Mouse (Mus musculus) thymus, postnatal 10 days (tissue): Measurements from ENCODE around the gene Gtpbp3.
"Not testable (repeated sequence)": the region's sequence is repeated elsewhere in the genome, so short reads cannot be mapped to it uniquely, and the experiment has no call there.

ENCODE experiments used
- DNase-seq, 2 experiments: peaks; one replicate each; pipeline ENCODE4 v3.0.0; 2021; ENCODE audit warnings: low spot score in 2 of 2

The Gtpbp3 gene

GRCm38 (mm10) chr8:71530735-71531467 is 43.0 kb downstream of the Gtpbp3 start:
- DNase-seq = not testable (repeated sequence)

- DNase-seq = no peak
Measured at GRCm38 (mm10) chr8:71534263-71534810, 46.4 kb downstream of the Gtpbp3 start.

- DNase-seq = peak; percentile 57 to 61
Measured at GRCm38 (mm10) chr8:71535663-71536062, 47.8 kb downstream of the Gtpbp3 start.

- peak; percentile 80 to 85 for DNase-seq
Measured at GRCm38 (mm10) chr8:71537028-71537867, 49.3 kb downstream of the Gtpbp3 start, which contains the start of gene Bst2. Gene Bst2 (minus strand): TSS chr8:71537456.

GRCm38 (mm10) chr8:71542632-71543343 is 54.9 kb downstream of the Gtpbp3 start, which contains the start of gene Mvb12a:
Gene Mvb12a (plus strand): TSS chr8:71542922.
- DNase-seq = peak; percentile 82 to 87

- no peak for DNase-seq
Measured at GRCm38 (mm10) chr8:71543755-71544154, 55.9 kb downstream of the Gtpbp3 start.

- no peak for DNase-seq
Measured at GRCm38 (mm10) chr8:71545053-71545452, 57.1 kb downstream of the Gtpbp3 start.

GRCm38 (mm10) chr8:71547590-71547989 is 59.7 kb downstream of the Gtpbp3 start:
- peak; percentile 77 to 78 for DNase-seq
